Mouse (Mus musculus) stomach, postnatal 0 days (tissue): ENCODE results near the gene Gm45799. TPM values are rescaled to one million over a fixed set of nuclear protein-coding genes. Genes with fewer than 3 reads are reported as not detected.

Source experiments
- ATAC-seq: fragments of 200-750 bp; cut with Nextera tagmentation; 2 replicates; pipeline ENCODE4 v1.8.0; 2017; ENCODE audit not compliant: low FRiP score, low TSS enrichment
- DNase-seq: peaks from one replicate; pipeline ENCODE4 v3.0.0-alpha.2; 2016; ENCODE audit warnings: low spot score
- H3K27ac ChIP-seq: fragments of 300-500 bp; sonication (generic); replicated peaks from 2 replicates; pipeline ENCODE4 v1.5.1; 2014; ENCODE audit warnings: mild to moderate bottlenecking, control low read depth
- H3K27me3 ChIP-seq: fragments of 300-500 bp; sonication (generic); 2 replicates; pipeline ENCODE4 v1.6.1; 2014; ENCODE audit warnings: low read length; ENCODE audit not compliant: control insufficient read depth, insufficient read depth
- H3K36me3 ChIP-seq: fragments of 300-500 bp; sonication (generic); 2 replicates; pipeline ENCODE4 v1.6.1; 2014; ENCODE audit warnings: low read length, mixed read lengths; ENCODE audit not compliant: control insufficient read depth, insufficient read depth
- H3K4me1 ChIP-seq: fragments of 300-500 bp; sonication (generic); replicated peaks from 2 replicates; pipeline ENCODE4 v1.6.1; 2014; ENCODE audit warnings: antibody characterized with exemption; ENCODE audit not compliant: control insufficient read depth, insufficient read depth
- H3K4me2 ChIP-seq: fragments of 300-500 bp; sonication (generic); replicated peaks from 2 replicates; pipeline ENCODE4 v1.6.1; 2014; ENCODE audit warnings: low read depth, mild to moderate bottlenecking, control low read depth, moderate library complexity
- H3K4me3 ChIP-seq: fragments of 300-500 bp; sonication (generic); 2 replicates; pipeline ENCODE4 v1.5.1; 2014; ENCODE audit warnings: low read depth, low read length, control low read depth
- H3K9ac ChIP-seq: fragments of 300-500 bp; sonication (generic); 2 replicates; pipeline ENCODE4 v1.6.1; 2014; ENCODE audit warnings: mild to moderate bottlenecking, low read length, control low read depth, mixed read lengths
- H3K9me3 ChIP-seq: fragments of 300-500 bp; sonication (generic); 2 replicates; pipeline ENCODE4 v1.6.1; 2016; ENCODE audit warnings: low read length; ENCODE audit not compliant: control insufficient read depth
- CTCF ChIP-seq: IDR thresholded peaks from 2 replicates; pipeline ENCODE4 v1.5.1; 2016; ENCODE audit warnings: antibody characterized with exemption, low read depth, mild to moderate bottlenecking, moderate library complexity
- EP300 ChIP-seq: optimal IDR thresholded peaks from 2 replicates; pipeline ENCODE3; 2016; ENCODE audit warnings: antibody characterized with exemption
- WGBS: fragments of 180-500 bp; shearing (Covaris S2); extraction: QIAGEN DNeasy Blood & Tissue Kit; methylation state at CpG from one replicate; pipeline ENCODE4 v1.1.7; 2014; 5-methylcytosine and 5-hydroxymethylcytosine counted together
- polyA plus RNA-seq: library from polyadenylated mRNA; unstranded; fragments of >200 nt; fragmentation: Nextera tagmentation; extraction: Ambion mirVana; gene quantifications from 2 replicates; pipeline ENCODE4 v1.2.1, GENCODE M21; 2015

Gene Gm45799
- polyA plus RNA-seq, result 42.7 and 45.1 TPM in 2 replicates

GRCm38 (mm10) chr7:105640233-105640893 lies at the start of gene Gm45799, which contains the start of gene Arfip2:
Gm45799 (plus strand) TSS chr7:105640552.
Arfip2 (minus strand) TSS chr7:105640416.
- TF ChIP-seq CTCF, result no peak
- no peak for TF ChIP-seq EP300
- H3K36me3 ChIP-seq, result peaks cover 3% of the 10 kb centered on the region; the same call in 1 of the 2 replicates
- no peaks in the 10 kb centered on the region for H3K9me3 ChIP-seq
- peaks cover 12% of the 10 kb centered on the region; the same call in 1 of the 2 replicates for H3K4me1 ChIP-seq
- H3K4me2 ChIP-seq, result peak within 1 kb of the TSS; percentile 93
- H3K27ac ChIP-seq, result peak within 1 kb of the TSS; percentile 92
- no peaks in the 10 kb centered on the region for H3K27me3 ChIP-seq
- ATAC-seq (peak; percentile 97), DNase-seq (peak; percentile 97)
- H3K9ac ChIP-seq, result peak within 1 kb of the TSS; percentile 88
- peak within 1 kb of the TSS; percentile 73 for H3K4me3 ChIP-seq
- under 1% methylated on average over 43 of the region's 45 CpGs for WGBS

GRCm38 (mm10) chr7:105602860-105603623 lies 37.3 kb upstream of the Gm45799 start:
- Histone ChIP-seq H3K27me3 (no peaks in the 10 kb centered on the region), H3K4me1 (no peaks in the 10 kb centered on the region), H3K27ac (no peak overlapping the region), H3K4me3 (no peak overlapping the region), H3K9me3 (no peaks in the 10 kb centered on the region), H3K36me3 (no peaks in the 10 kb centered on the region), H3K9ac (no peak overlapping the region), H3K4me2 (no peak overlapping the region)
- peak; percentile 86 for TF ChIP-seq CTCF
- TF ChIP-seq EP300, result no peak
- ATAC-seq (peak; percentile 77), DNase-seq (peak; percentile 68)
- 33% methylated on average over 9 of the region's 9 CpGs for WGBS

GRCm38 (mm10) chr7:105608467-105608866 lies 31.9 kb upstream of the Gm45799 start:
- Histone ChIP-seq H3K27ac (no peak overlapping the region), H3K36me3 (peaks cover 20% of the 10 kb centered on the region), H3K27me3 (no peaks in the 10 kb centered on the region), H3K9ac (no peak overlapping the region), H3K4me3 (no peak overlapping the region), H3K9me3 (no peaks in the 10 kb centered on the region), H3K4me2 (no peak overlapping the region), H3K4me1 (no peaks in the 10 kb centered on the region)
- WGBS, result 78% methylated on average over 3 of the region's 3 CpGs
- DNase-seq, result no peak
- ATAC-seq, result no peak
- TF ChIP-seq EP300 (no peak), CTCF (no peak)

GRCm38 (mm10) chr7:105611767-105612166 lies 28.6 kb upstream of the Gm45799 start:
- Histone ChIP-seq H3K4me1 (no peaks in the 10 kb centered on the region), H3K27me3 (no peaks in the 10 kb centered on the region), H3K27ac (no peak overlapping the region), H3K4me2 (no peak overlapping the region), H3K9me3 (no peaks in the 10 kb centered on the region), H3K36me3 (peaks cover 27% of the 10 kb centered on the region), H3K4me3 (no peak overlapping the region), H3K9ac (no peak overlapping the region)
- no peak for TF ChIP-seq EP300
- no peak for TF ChIP-seq CTCF
- DNase-seq (no peak), ATAC-seq (no peak)
- 97% methylated on average over 1 of the region's 1 CpGs for WGBS

GRCm38 (mm10) chr7:105614400-105614799 lies 26.0 kb upstream of the Gm45799 start:
- Histone ChIP-seq H3K27me3 (no peaks in the 10 kb centered on the region), H3K9me3 (no peaks in the 10 kb centered on the region), H3K4me2 (no peak overlapping the region), H3K27ac (no peak overlapping the region), H3K4me1 (no peaks in the 10 kb centered on the region), H3K36me3 (peaks cover 43% of the 10 kb centered on the region), H3K4me3 (no peak overlapping the region), H3K9ac (no peak overlapping the region)
- DNase-seq, result no peak
- ATAC-seq, result no peak
- TF ChIP-seq CTCF (no peak), EP300 (no peak)
- WGBS, result 100% methylated on average over 1 of the region's 1 CpGs

GRCm38 (mm10) chr7:105615720-105616119 lies 24.6 kb upstream of the Gm45799 start:
- H3K4me1 ChIP-seq, result no peaks in the 10 kb centered on the region
- whole genome bisulfite sequencing, result 64% methylated on average over 1 of the region's 1 CpGs
- H3K27ac ChIP-seq, result no peak overlapping the region
- no peaks in the 10 kb centered on the region for H3K27me3 ChIP-seq
- ATAC-seq, result no peak
- no peak overlapping the region for H3K4me2 ChIP-seq
- no peaks in the 10 kb centered on the region for H3K9me3 ChIP-seq
- no peak overlapping the region for H3K4me3 ChIP-seq
- no peak for DNase-seq
- H3K9ac ChIP-seq, result no peak overlapping the region
- peaks cover 40% of the 10 kb centered on the region for H3K36me3 ChIP-seq
- TF ChIP-seq CTCF (no peak), EP300 (no peak)
